Mouse (Mus musculus): ENCODE measurements at regions not wholly inside any gene's neighbourhood (a gene's known extent, or its start where the extent isn't known, plus 50 kb on each side); places are given as distances from the start of the nearest gene placed in this dataset.

DNA sequence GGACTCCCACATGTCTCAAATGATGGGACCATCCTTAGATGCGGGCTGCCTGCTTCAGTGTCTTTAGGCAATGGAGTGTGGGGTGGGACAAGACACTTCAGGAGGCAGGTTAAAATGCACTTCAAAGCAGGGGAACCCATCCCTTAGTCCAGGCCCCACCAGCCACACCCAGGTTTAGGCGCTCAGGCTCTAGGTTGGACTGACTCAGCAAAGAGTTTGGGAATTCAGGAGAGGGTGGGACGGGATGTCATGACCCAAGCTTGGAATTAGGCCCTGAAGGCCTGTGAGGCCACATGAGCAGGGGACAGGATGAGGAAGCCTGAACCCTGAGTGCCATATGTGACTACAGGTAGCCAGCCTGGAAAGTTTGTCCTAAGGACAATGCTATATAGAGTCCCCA is 85.6 kb upstream of the Nkx1-1 start:
- Histone ChIP-seq H3K36me3 (ENCODE audit: control insufficient read depth, insufficient read depth, low read length) (no peaks in the 10 kb centered on the region), H3K4me1 (ENCODE audit: control insufficient read depth, insufficient read depth, low read length) (no peaks in the 10 kb centered on the region), H3K27me3 (ENCODE audit: control insufficient read depth, insufficient read depth, low read length) (no peaks in the 10 kb centered on the region; the same call in 1 of the 2 replicates), H3K9me3 (replicated peaks; ENCODE audit: control insufficient read depth, low read length) (no peaks in the 10 kb centered on the region), H3K4me3 (replicated peaks; ENCODE audit: low read length) (no peak overlapping the region), H3K4me2 (ENCODE audit: low read depth, low read length) (no peak overlapping the region), H3K27ac (ENCODE audit: low read length) (no peak overlapping the region), H3K9ac (ENCODE audit: low read length) (no peak overlapping the region)
- WGBS, result 81% methylated on average over 3 of the region's 3 CpGs
- ATAC-seq (ENCODE audit: insufficient read depth, low FRiP score), result no peak

DNA sequence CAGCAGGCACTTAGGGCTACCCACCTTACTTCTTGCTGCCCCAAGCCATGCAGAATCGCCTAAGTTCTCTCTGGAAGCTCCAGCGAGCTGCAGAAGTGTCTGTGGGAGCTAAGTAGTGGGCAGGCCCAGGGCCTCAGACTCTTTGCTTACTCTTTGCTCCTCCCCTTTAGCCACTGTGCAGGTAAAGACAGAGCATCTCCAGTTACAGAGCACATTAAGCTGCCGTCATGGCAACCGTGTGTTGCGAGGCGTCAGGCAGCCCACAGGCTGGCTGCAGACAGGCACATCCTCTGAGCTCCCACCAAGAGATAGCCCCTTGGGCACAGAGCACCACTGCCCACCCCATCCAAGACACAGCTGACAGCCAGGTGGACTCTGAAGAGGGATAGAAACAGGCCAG is 85.1 kb upstream of the Nkx1-1 start:
- no peaks in the 10 kb centered on the region; the same call in 1 of the 2 replicates for H3K27me3 ChIP-seq (ENCODE audit: control insufficient read depth, insufficient read depth, low read length)
- 48% methylated on average over 6 of the region's 6 CpGs for WGBS
- ATAC-seq (ENCODE audit: insufficient read depth, low FRiP score), result no peak
- no peaks in the 10 kb centered on the region for H3K4me1 ChIP-seq (ENCODE audit: control insufficient read depth, insufficient read depth, low read length)
- no peaks in the 10 kb centered on the region for H3K36me3 ChIP-seq (ENCODE audit: control insufficient read depth, insufficient read depth, low read length)
- no peaks in the 10 kb centered on the region for H3K9me3 ChIP-seq (replicated peaks; ENCODE audit: control insufficient read depth, low read length)
- no peak overlapping the region for H3K27ac ChIP-seq (ENCODE audit: low read length)
- no peak overlapping the region for H3K4me3 ChIP-seq (replicated peaks; ENCODE audit: low read length)
- H3K4me2 ChIP-seq (ENCODE audit: low read depth, low read length), result no peak overlapping the region
- no peak overlapping the region for H3K9ac ChIP-seq (ENCODE audit: low read length)

DNA sequence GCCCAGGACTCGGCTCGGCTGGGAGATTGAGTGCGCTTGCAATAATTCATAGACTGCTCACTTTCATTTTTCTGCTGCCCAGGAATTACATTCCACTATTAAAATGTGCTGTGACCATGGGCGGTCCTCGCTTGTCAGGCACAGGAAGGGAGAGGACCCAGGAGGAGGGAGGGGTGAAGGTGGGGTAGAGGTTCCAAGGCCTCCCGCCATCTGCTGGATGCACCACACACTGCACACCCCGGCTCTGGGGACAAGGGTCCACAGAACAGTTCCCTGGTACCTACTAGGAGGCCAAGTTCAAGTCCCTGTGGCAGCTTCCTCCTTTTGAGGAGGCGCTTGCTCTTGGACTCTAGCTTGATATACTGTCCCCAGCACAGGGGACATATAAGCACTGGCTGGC is 83.8 kb upstream of the Nkx1-1 start:
- no peaks in the 10 kb centered on the region for H3K4me1 ChIP-seq (ENCODE audit: control insufficient read depth, insufficient read depth, low read length)
- H3K27ac ChIP-seq (ENCODE audit: low read length), result no peak overlapping the region
- no peak for ATAC-seq (ENCODE audit: insufficient read depth, low FRiP score)
- no peaks in the 10 kb centered on the region for H3K36me3 ChIP-seq (ENCODE audit: control insufficient read depth, insufficient read depth, low read length)
- 47% methylated on average over 8 of the region's 8 CpGs for WGBS
- H3K9ac ChIP-seq (ENCODE audit: low read length), result no peak overlapping the region
- no peaks in the 10 kb centered on the region for H3K9me3 ChIP-seq (replicated peaks; ENCODE audit: control insufficient read depth, low read length)
- no peaks in the 10 kb centered on the region; the same call in 1 of the 2 replicates for H3K27me3 ChIP-seq (ENCODE audit: control insufficient read depth, insufficient read depth, low read length)
- no peak overlapping the region for H3K4me3 ChIP-seq (replicated peaks; ENCODE audit: low read length)
- H3K4me2 ChIP-seq (ENCODE audit: low read depth, low read length), result 0 out of 2 replicates have a peak overlapping the region, but pooled peaks have one; percentile 14

DNA sequence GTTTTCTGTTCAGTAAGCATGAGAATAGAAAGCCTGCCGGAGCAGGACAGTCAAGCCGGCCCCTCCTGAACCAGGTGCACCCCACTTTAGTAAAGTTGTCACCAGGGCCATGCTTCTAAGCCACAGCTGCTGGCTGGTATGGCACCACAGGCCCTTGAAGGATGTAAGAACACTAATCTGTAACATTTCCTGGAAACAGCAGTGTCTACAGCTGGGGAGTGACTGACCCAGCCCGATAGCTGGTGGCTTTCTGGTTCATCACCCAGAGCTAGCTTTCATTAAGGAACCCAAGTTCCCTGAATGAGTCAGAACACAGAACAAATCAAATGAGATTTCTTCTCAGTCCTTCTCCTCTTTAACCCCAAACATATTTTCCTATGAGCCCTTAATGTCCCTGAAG is 82.4 kb upstream of the Nkx1-1 start:
- no peaks in the 10 kb centered on the region; the same call in 1 of the 2 replicates for H3K27me3 ChIP-seq (ENCODE audit: control insufficient read depth, insufficient read depth, low read length)
- no peaks in the 10 kb centered on the region for H3K4me1 ChIP-seq (ENCODE audit: control insufficient read depth, insufficient read depth, low read length)
- no peaks in the 10 kb centered on the region for H3K9me3 ChIP-seq (replicated peaks; ENCODE audit: control insufficient read depth, low read length)
- no peak overlapping the region for H3K4me3 ChIP-seq (replicated peaks; ENCODE audit: low read length)
- ATAC-seq (ENCODE audit: insufficient read depth, low FRiP score), result no peak
- no peak overlapping the region for H3K27ac ChIP-seq (ENCODE audit: low read length)
- H3K9ac ChIP-seq (ENCODE audit: low read length), result no peak overlapping the region
- H3K36me3 ChIP-seq (ENCODE audit: control insufficient read depth, insufficient read depth, low read length), result no peaks in the 10 kb centered on the region
- H3K4me2 ChIP-seq (ENCODE audit: low read depth, low read length), result no peak overlapping the region
- 85% methylated on average over 3 of the region's 3 CpGs for WGBS

DNA sequence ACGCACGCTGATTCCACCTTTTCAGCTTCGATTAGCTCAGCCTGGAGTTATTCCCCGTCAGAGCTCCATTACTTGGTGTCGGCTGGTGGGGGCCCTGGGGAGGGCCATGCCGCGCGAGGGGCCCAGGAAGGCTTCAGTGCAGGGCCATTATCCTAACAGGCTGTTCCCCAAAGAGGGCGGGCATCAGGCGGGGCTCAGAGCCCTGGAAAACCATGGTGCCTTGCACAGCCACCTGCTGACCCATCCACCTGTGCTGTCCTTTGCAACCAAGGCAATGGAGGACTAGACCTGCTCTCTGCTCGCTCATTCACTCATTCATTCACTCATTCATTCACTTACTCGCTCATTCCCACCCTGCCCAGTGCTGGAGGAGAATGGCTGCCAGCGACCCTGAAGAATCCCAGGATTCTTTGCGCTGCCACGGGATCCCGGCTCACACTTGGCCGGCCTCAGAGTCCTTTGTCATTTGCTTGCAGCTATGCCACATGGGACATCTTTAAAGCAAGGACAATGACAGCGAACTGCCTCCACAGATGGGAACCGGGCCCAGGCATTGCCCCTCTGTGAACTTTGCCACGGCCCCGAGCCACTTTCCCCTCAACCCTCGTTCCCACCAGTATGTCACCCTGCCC is 78.6 kb upstream of the Nkx1-1 start:
- no peaks in the 10 kb centered on the region for H3K36me3 ChIP-seq (ENCODE audit: control insufficient read depth, insufficient read depth, low read length)
- H3K4me3 ChIP-seq (replicated peaks; ENCODE audit: low read length), result no peak overlapping the region
- no peak overlapping the region for H3K9ac ChIP-seq (ENCODE audit: low read length)
- WGBS, result 53% methylated on average over 22 of the region's 22 CpGs
- no peaks in the 10 kb centered on the region; the same call in 1 of the 2 replicates for H3K27me3 ChIP-seq (ENCODE audit: control insufficient read depth, insufficient read depth, low read length)
- H3K4me1 ChIP-seq (ENCODE audit: control insufficient read depth, insufficient read depth, low read length), result no peaks in the 10 kb centered on the region
- H3K27ac ChIP-seq (ENCODE audit: low read length), result no peak overlapping the region
- ATAC-seq (ENCODE audit: insufficient read depth, low FRiP score), result no peak
- no peaks in the 10 kb centered on the region for H3K9me3 ChIP-seq (replicated peaks; ENCODE audit: control insufficient read depth, low read length)
- no peak overlapping the region for H3K4me2 ChIP-seq (ENCODE audit: low read depth, low read length)

DNA sequence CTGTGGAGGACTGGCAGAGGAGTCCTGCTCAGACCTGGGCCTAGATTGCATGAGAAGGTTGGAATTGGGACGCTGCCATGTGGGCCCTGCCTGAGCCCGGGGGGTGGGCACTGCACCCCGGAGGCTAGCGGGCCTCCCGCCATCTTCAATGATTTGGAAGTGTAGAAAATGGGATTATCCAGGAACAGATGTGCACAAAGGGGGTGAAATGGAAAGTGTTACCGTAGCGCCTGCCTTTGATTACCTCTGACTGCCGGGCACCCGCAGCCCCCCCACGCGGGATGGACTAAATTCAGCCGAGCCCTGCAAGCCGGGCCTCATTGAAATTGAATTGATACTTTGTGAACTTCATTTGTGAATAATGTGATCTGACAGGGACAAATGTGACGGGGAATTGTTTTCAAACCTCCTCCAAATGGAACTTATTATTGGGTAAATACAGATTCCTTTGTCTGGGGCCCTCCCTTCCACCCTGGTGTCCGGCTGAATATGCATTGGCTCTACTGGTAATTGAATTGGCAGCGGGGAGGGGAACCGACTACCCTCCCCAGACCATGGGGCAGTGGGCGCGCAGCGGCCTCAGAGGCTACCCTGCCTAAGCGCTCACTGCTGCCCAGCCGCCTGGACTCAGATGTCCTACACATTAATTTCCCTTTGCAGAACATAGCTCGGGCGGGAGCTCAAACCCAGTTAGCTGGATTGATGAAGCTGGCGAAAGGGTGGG is 77.9 kb upstream of the Nkx1-1 start:
- Histone ChIP-seq H3K4me1 (ENCODE audit: control insufficient read depth, insufficient read depth, low read length) (no peaks in the 10 kb centered on the region), H3K4me3 (replicated peaks; ENCODE audit: low read length) (no peak overlapping the region), H3K9me3 (replicated peaks; ENCODE audit: control insufficient read depth, low read length) (no peaks in the 10 kb centered on the region), H3K27me3 (ENCODE audit: control insufficient read depth, insufficient read depth, low read length) (no peaks in the 10 kb centered on the region; the same call in 1 of the 2 replicates), H3K9ac (ENCODE audit: low read length) (no peak overlapping the region; the same call in 1 of the 2 replicates), H3K36me3 (ENCODE audit: control insufficient read depth, insufficient read depth, low read length) (no peaks in the 10 kb centered on the region), H3K27ac (ENCODE audit: low read length) (no peak overlapping the region), H3K4me2 (ENCODE audit: low read depth, low read length) (no peak overlapping the region)
- ATAC-seq (ENCODE audit: insufficient read depth, low FRiP score), result no peak
- 62% methylated on average over 25 of the region's 25 CpGs for WGBS

DNA sequence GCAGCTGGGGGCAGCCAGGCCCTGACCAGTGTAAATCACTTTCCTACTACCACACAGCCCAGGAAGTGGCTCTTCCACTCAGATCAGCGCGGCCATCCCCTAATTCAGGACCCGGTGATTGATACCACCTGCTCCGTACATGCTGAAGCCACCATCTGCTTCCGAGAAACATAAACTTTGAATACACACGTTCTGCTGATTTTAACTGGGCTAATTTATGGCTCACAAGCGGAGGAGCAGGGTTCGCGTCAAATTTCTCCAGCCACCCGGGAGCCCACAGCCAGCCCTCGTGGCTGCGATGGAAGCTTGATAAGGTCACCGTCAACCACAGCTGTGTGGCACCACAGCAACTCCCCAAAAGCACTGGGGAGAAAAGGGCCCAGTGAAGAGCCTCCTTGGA is 72.0 kb upstream of the Nkx1-1 start:
- 0 out of 2 replicates have a peak, but pooled peaks cover 6% of the 10 kb centered on the region for H3K4me1 ChIP-seq (ENCODE audit: control insufficient read depth, insufficient read depth, low read length)
- 24% methylated on average over 13 of the region's 13 CpGs for WGBS
- H3K4me2 ChIP-seq (ENCODE audit: low read depth, low read length), result peak overlapping the region; percentile 14; the same call in 1 of the 2 replicates
- no peak for ATAC-seq (ENCODE audit: insufficient read depth, low FRiP score)
- no peak overlapping the region for H3K27ac ChIP-seq (ENCODE audit: low read length)
- H3K4me3 ChIP-seq (replicated peaks; ENCODE audit: low read length), result no peak overlapping the region
- H3K36me3 ChIP-seq (ENCODE audit: control insufficient read depth, insufficient read depth, low read length), result no peaks in the 10 kb centered on the region
- no peaks in the 10 kb centered on the region for H3K9me3 ChIP-seq (replicated peaks; ENCODE audit: control insufficient read depth, low read length)
- no peak overlapping the region for H3K9ac ChIP-seq (ENCODE audit: low read length)
- no peaks in the 10 kb centered on the region for H3K27me3 ChIP-seq (ENCODE audit: control insufficient read depth, insufficient read depth, low read length)

DNA sequence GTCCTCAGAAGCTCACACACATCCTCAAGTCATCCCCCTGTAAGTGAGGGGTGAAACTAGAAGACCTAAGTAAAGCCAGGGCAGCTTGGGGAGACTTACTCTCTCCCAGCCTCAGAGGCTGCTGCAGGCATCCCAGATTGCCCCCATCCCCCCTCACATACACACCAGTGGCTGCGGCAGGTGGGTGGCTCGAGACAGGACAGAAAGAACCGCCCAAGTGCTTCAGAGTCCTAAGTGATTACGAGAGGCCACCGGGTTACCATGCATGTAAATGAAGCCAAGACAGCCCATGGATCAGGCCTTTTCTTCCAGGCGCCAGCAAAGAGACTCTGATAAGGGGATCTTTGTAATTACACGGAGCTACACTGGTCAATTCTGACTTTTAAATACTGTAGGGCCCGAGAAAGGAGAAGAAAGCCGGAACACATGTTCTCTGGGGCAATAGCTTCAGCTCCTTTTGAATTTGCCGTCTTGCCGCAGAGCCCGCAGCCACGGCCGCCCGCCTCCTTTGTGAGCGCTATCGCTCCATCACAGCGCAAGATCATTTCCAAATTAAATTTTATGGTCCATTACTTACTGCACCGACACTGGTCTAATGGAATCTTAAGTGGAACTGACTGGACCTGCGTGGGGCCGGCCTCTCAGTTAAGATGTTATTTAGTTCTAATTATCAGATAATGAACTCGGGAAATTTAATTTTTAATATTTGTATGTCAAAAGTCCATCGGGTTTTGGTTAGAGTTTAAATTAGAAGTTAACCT is 68.1 kb upstream of the Nkx1-1 start:
- no peak overlapping the region for H3K4me2 ChIP-seq (ENCODE audit: low read depth, low read length)
- ATAC-seq (ENCODE audit: insufficient read depth, low FRiP score), result no peak

DNA sequence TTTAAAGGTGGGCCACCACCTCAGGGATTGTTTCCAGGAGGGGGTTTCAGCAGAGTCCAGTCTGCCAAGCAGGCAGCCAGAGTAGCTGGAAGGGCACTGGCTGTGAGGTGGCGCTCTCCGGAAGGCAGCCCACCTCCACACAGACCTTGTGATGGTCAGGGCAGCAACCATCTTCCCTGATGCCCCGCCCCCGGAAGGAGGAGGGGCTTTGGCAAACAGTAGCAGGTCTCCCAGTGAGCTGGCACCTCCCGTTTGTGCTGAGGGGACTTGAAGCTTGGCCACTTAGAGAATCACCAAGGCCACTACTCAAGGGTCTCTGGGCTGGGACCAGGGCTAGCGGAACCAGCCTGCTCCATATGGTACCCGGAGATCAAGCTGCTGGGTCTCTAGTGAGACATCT is 67.4 kb upstream of the Nkx1-1 start:
- WGBS, result 46% methylated on average over 7 of the region's 7 CpGs
- ATAC-seq (ENCODE audit: insufficient read depth, low FRiP score), result no peak

More for the DNA sequence above, 68.1 kb upstream of the Nkx1-1 start:
- WGBS, result 63% methylated on average over 23 of the region's 23 CpGs
- no peaks in the 10 kb centered on the region for H3K27me3 ChIP-seq (ENCODE audit: control insufficient read depth, insufficient read depth, low read length)
- no peak overlapping the region for H3K9ac ChIP-seq (ENCODE audit: low read length)
- no peaks in the 10 kb centered on the region for H3K36me3 ChIP-seq (ENCODE audit: control insufficient read depth, insufficient read depth, low read length)
- H3K4me3 ChIP-seq (replicated peaks; ENCODE audit: low read length), result no peak overlapping the region
- H3K9me3 ChIP-seq (replicated peaks; ENCODE audit: control insufficient read depth, low read length), result no peaks in the 10 kb centered on the region
- 0 out of 2 replicates have a peak, but pooled peaks cover 6% of the 10 kb centered on the region for H3K4me1 ChIP-seq (ENCODE audit: control insufficient read depth, insufficient read depth, low read length)
- no peak overlapping the region for H3K27ac ChIP-seq (ENCODE audit: low read length)

More for the DNA sequence above, 67.4 kb upstream of the Nkx1-1 start:
- Histone ChIP-seq H3K4me1 (ENCODE audit: control insufficient read depth, insufficient read depth, low read length) (0 out of 2 replicates have a peak, but pooled peaks cover 6% of the 10 kb centered on the region), H3K9me3 (replicated peaks; ENCODE audit: control insufficient read depth, low read length) (no peaks in the 10 kb centered on the region), H3K4me3 (replicated peaks; ENCODE audit: low read length) (no peak overlapping the region), H3K27ac (ENCODE audit: low read length) (no peak overlapping the region), H3K4me2 (ENCODE audit: low read depth, low read length) (no peak overlapping the region), H3K36me3 (ENCODE audit: control insufficient read depth, insufficient read depth, low read length) (no peaks in the 10 kb centered on the region), H3K9ac (ENCODE audit: low read length) (no peak overlapping the region), H3K27me3 (ENCODE audit: control insufficient read depth, insufficient read depth, low read length) (no peaks in the 10 kb centered on the region)

All from stomach, embryonic 16.5 days (tissue).